Mouse (Mus musculus) ES-E14 (cell line): ENCODE results near the gene Selplg.

ENCODE experiments used
- HCFC1 ChIP-seq: IDR thresholded peaks from 2 replicates; pipeline ENCODE4 v1.6.1; 2012; ENCODE audit warnings: low read length, inconsistent platforms, borderline replicate concordance; ENCODE audit not compliant: insufficient read depth
- ZNF384 ChIP-seq: IDR thresholded peaks from 2 replicates; pipeline ENCODE4 v1.6.1; 2012; ENCODE audit warnings: low read depth, low read length, inconsistent platforms

GRCm38 (mm10) chr5:113814111-113815040 lies 18.1 kb downstream of the Selplg start:
- TF ChIP-seq ZNF384 (no peak), HCFC1 (no peak)
